Mouse (Mus musculus) forebrain, embryonic 10.5 days (tissue): ENCODE results near the gene Dtd1. TPM values are rescaled to one million over a fixed set of nuclear protein-coding genes. Genes with fewer than 3 reads are reported as not detected.

Source experiments
- DNase-seq: peaks from one replicate; pipeline ENCODE4 v3.0.0-alpha.2; 2017; ENCODE audit warnings: low spot score; ENCODE audit errors: extremely low spot score
- H3K27ac ChIP-seq: fragments of 300-500 bp; sonication (generic); 2 replicates; pipeline ENCODE4 v1.5.1; 2016; ENCODE audit warnings: mild to moderate bottlenecking
- H3K27me3 ChIP-seq: fragments of 300-500 bp; sonication (generic); 2 replicates; pipeline ENCODE4 v1.6.1; 2016; ENCODE audit warnings: mild to moderate bottlenecking; ENCODE audit not compliant: poor library complexity, severe bottlenecking
- H3K36me3 ChIP-seq: fragments of 300-500 bp; sonication (generic); replicated peaks from 2 replicates; pipeline ENCODE4 v1.6.1; 2016; ENCODE audit warnings: mild to moderate bottlenecking, moderate library complexity
- H3K4me1 ChIP-seq: fragments of 300-500 bp; sonication (generic); 2 replicates; pipeline ENCODE4 v1.6.1; 2016
- H3K4me3 ChIP-seq: fragments of 300-500 bp; sonication (generic); 2 replicates; pipeline ENCODE4 v1.5.1; 2016; ENCODE audit warnings: mild to moderate bottlenecking, moderate library complexity
- H3K9me3 ChIP-seq: fragments of 300-500 bp; sonication (generic); 2 replicates; pipeline ENCODE4 v1.6.1; 2016; ENCODE audit warnings: mild to moderate bottlenecking, moderate library complexity
- WGBS: fragments of 180-500 bp; shearing (Covaris S2); methylation state at CpG from one replicate; pipeline ENCODE4 v1.1.7; 2016; 5-methylcytosine and 5-hydroxymethylcytosine counted together
- polyA plus RNA-seq: library from polyadenylated mRNA; unstranded; fragments of >200 nt; fragmentation: Nextera tagmentation; extraction: Ambion mirVana; gene quantifications from 2 replicates; pipeline ENCODE4 v1.2.1, GENCODE M21; 2016

Gene Dtd1
- polyA plus RNA-seq, 1 experiment from 2014 or later = 37.7 TPM

DNA sequence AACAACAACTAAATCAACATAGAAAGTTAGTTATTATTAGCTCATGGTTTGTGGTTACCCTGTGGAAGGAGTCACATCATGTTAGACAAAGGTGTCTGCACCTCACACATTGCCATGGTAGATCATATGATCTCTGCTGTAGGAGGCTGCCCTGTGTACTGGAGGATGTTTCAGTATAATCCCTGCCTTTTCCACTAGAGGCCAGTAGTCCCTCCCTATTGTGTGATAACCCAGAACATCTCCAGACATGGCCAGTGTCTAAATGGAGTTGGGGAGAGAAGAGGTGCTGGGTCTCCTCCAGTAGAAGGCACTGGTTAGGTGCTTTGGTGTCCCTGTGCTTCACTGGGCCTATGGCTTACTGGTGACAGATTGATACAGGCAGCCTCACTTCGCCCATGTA is 125.0 kb downstream of the Dtd1 start:
- H3K27ac ChIP-seq = no peak overlapping the region
- no peaks in the 10 kb centered on the region for H3K9me3 ChIP-seq
- DNase-seq = no peak
- no peak overlapping the region for H3K4me3 ChIP-seq
- no peaks in the 10 kb centered on the region for H3K27me3 ChIP-seq
- H3K4me1 ChIP-seq = peaks cover 10% of the 10 kb centered on the region
- 85% methylated on average over 1 of the region's 1 CpGs for WGBS
- no peaks in the 10 kb centered on the region for H3K36me3 ChIP-seq

DNA sequence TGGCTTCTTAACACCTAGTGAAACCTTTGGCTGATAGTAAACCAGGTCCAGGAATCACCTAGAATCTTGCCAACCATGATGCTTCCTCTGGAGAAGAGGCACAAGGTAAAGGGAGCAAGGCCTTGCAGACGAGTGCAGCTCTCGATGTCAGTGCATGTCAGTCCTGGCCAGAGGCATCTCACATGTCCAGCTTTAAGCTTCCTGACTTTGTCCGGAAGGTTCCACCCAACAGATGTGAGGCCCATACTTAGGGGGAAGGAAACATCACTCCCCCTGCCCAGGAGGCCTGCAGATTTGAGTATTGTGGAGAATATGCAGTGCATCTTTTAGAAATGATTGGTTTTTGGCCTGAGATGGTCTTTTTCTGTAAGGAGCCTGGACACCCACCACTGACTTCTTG is 127.4 kb downstream of the Dtd1 start:
- Histone ChIP-seq H3K27ac (no peak overlapping the region), H3K4me3 (no peak overlapping the region), H3K4me1 (no peaks in the 10 kb centered on the region), H3K36me3 (no peaks in the 10 kb centered on the region), H3K27me3 (no peaks in the 10 kb centered on the region), H3K9me3 (no peaks in the 10 kb centered on the region)
- WGBS = 91% methylated on average over 3 of the region's 3 CpGs
- DNase-seq = no peak

DNA sequence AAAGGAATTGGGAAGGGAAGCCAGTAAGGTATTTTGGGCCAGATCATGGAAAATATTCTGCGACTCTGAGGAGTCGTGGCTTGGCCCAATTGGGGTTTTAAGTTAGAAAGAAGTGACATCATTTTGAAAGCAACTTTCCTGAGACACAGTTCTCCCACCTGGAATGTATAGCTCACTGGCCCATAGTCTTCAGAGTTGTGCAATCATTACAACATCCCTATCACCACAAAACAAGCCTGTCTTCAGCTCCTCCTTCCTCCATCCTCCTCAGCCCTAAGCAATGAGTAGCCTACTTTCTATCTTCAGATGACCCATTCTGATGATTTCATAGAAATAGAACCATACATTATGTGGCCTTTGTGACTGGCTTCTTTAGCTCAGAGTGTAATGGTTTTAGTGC is 130.1 kb downstream of the Dtd1 start:
- H3K9me3 ChIP-seq = no peaks in the 10 kb centered on the region
- 87% methylated on average over 2 of the region's 2 CpGs for WGBS

DNA sequence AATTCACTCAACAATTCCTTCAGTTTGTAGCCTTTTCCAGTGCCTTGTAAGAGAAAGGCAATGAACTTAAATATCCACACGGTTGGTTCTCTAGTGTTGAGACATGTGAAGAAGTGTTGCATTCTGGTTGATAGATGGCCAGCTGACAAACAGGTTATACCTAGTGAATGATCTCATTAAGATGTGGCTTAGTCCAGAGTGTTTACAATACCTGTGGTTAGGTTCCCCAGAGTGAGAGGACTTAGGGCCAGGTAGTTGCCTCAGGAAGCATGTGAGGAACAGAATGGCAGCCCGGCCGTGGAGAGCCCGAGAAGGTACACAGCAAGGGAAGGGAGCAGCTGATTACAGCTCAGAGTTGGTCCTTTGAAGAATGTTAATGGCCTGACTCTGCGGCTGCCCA is 138.5 kb downstream of the Dtd1 start:
- no peaks in the 10 kb centered on the region for H3K4me1 ChIP-seq
- H3K9me3 ChIP-seq = no peaks in the 10 kb centered on the region
- H3K27ac ChIP-seq = no peak overlapping the region
- no peak overlapping the region for H3K4me3 ChIP-seq
- no peak for DNase-seq
- H3K36me3 ChIP-seq = no peaks in the 10 kb centered on the region
- no peaks in the 10 kb centered on the region for H3K27me3 ChIP-seq
- 92% methylated on average over 5 of the region's 5 CpGs for WGBS

More for the DNA sequence above, 130.1 kb downstream of the Dtd1 start:
- Histone ChIP-seq H3K27ac (no peak overlapping the region), H3K36me3 (no peaks in the 10 kb centered on the region), H3K4me3 (no peak overlapping the region), H3K27me3 (no peaks in the 10 kb centered on the region), H3K4me1 (no peaks in the 10 kb centered on the region)
- DNase-seq = no peak

DNA sequence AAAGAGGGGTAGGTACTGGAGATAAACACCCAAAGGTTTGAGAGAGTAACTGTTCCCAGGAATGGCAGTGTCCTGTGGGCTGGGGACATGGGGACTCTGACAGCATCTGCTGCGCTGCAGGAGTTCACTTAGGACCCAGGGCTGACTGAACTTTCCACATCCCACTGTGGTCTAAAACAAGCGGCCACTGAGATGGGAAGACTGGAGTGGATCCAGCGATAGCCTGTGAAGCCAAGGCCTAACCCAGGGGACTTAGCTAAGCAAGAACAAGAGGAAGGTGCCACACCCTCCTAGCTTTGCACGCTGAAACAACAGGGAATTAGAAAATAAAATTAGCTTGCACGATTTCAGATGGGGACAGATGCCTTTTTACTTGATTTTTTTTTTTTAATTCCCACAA is 138.9 kb downstream of the Dtd1 start:
- no peak for DNase-seq
- WGBS = 95% methylated on average over 5 of the region's 5 CpGs
- Histone ChIP-seq H3K9me3 (no peaks in the 10 kb centered on the region), H3K4me1 (no peaks in the 10 kb centered on the region), H3K36me3 (no peaks in the 10 kb centered on the region), H3K27ac (no peak overlapping the region), H3K4me3 (no peak overlapping the region), H3K27me3 (no peaks in the 10 kb centered on the region)

DNA sequence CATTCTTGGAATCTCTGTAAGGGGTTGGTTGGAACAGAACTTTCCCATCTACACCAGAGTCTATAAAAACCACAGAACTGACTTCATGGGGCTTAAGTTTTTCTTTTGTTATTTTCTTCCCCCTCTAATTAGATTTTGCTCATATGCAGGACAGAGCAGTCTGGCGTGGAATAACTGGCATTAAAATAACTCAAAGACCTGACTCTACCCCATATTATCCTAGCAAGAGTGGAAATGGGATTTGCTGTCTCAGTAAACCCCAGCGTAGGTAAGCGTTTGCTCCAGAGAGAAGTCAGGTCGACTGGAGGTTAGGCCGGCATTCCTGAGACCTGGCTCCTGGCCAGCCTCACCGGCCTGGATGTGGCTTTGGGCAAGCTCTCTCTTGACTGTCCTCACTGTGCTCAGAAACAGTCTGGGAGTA is 140.9 kb downstream of the Dtd1 start:
- 92% methylated on average over 6 of the region's 6 CpGs for WGBS
- Histone ChIP-seq H3K27ac (no peak overlapping the region), H3K27me3 (no peaks in the 10 kb centered on the region), H3K4me1 (no peaks in the 10 kb centered on the region), H3K4me3 (no peak overlapping the region), H3K36me3 (no peaks in the 10 kb centered on the region), H3K9me3 (no peaks in the 10 kb centered on the region)
- no peak for DNase-seq

DNA sequence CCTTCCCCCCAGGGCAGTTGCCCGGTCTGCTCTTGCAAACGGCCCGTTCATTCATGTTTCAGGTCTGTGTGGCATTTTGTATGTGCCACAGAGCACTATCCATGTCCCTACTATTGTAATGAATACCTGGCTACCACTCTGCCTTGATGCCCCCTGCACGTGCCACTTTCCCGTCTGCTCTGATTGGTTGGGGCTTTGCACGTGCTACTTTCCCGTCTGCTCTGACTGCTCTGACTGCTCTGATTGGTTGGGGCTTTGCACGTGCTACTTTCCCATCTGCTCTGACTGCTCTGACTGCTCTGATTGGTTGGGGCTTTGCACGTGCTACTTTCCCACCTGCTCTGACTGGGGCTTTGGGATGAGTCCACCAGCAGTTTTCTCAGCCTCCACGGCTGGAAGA is 142.3 kb downstream of the Dtd1 start:
- 90% methylated on average over 10 of the region's 10 CpGs for WGBS
- no peak for DNase-seq
- no peak overlapping the region for H3K27ac ChIP-seq
- H3K4me1 ChIP-seq = no peaks in the 10 kb centered on the region
- H3K4me3 ChIP-seq = no peak overlapping the region
- peaks cover under 1% of the 10 kb centered on the region; the same call in 1 of the 2 replicates for H3K36me3 ChIP-seq
- H3K27me3 ChIP-seq = no peaks in the 10 kb centered on the region
- no peaks in the 10 kb centered on the region for H3K9me3 ChIP-seq

DNA sequence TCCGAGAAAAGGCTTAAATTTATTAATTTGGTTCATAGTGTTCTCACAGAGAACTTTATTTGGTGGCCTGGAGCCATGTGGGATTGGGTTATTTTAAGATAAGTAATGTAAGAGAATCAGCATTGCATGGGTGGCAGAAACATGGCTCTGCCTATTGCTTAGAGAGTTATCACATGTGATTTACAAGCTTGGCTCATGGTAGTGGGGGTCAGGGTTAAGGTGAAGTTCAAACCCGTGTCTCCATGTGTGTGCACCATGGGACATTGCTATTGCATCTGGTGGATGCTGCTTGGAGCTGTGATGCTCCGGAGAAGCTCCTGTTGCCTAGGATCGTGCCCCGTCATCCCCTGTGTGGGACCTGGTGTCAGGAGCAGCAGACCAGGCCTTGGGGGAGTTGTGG is 143.6 kb downstream of the Dtd1 start:
- Histone ChIP-seq H3K4me1 (no peaks in the 10 kb centered on the region), H3K9me3 (no peaks in the 10 kb centered on the region), H3K36me3 (peaks cover 4% of the 10 kb centered on the region; the same call in 1 of the 2 replicates), H3K27ac (no peak overlapping the region), H3K27me3 (no peaks in the 10 kb centered on the region), H3K4me3 (no peak overlapping the region)
- 88% methylated on average over 5 of the region's 5 CpGs for WGBS
- DNase-seq = no peak

DNA sequence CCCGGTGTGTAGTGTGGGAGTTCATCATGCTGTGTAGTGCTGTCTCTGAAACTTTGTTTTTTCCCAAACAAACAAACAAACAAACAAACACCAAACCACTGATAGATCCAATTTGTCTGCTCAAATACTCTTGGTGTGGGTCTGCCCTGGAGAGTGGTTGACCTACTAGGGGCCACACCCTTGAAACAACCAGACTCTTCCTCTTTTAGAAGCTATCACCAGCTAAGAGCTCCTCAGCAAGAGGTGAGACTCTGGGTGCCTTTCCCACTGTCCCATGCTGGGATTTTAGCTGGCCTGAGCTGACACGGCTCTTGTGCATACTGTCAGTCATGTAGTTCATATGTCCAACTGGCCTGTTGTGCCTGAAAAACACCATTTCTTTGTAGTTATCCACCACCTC is 145.6 kb downstream of the Dtd1 start:
- 89% methylated on average over 2 of the region's 2 CpGs for WGBS
- Histone ChIP-seq H3K4me3 (no peak overlapping the region), H3K27me3 (no peaks in the 10 kb centered on the region), H3K27ac (no peak overlapping the region), H3K36me3 (peaks cover 4% of the 10 kb centered on the region; the same call in 1 of the 2 replicates), H3K9me3 (no peaks in the 10 kb centered on the region), H3K4me1 (no peaks in the 10 kb centered on the region)
- DNase-seq = no peak

DNA sequence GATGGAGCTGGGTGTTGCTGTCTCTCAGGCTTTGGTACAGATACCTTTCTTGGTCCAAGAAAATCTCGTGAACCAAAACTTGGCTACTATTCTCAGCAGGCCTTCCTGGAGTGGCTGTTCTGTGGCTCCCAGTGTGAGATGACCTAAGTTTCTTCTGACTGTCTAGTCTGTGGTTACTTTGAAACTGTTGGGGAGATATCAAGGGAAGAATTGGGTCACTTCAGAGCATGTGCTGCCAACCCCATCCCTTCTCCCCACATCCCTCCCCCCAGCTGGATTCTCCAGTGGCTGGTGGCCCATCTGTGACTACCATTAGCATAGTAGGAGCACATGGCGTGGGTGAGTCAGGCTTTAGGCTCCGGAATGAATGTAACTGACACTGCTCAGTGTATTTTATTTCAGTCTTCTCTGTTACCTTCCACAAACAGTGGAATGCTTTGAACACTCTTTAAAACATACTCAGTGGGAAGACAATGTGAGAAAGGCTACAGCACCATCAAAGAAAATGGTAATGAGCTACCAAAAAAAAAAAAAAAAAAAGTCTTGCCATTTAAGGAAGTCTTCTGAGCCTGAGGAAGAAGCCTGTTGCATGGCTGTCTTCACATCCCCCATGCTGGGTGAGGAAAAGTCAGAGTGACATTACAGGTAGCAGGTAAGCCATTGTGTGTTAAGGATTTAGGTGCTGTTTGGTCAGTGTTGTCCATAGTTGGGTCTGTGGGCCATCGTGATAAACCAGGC is 146.5 kb downstream of the Dtd1 start:
- 80% methylated on average over 4 of the region's 4 CpGs for WGBS
- DNase-seq = no peak
- H3K4me1 ChIP-seq = no peaks in the 10 kb centered on the region
- no peaks in the 10 kb centered on the region for H3K27me3 ChIP-seq
- H3K4me3 ChIP-seq = no peak overlapping the region
- peaks cover 4% of the 10 kb centered on the region; the same call in 1 of the 2 replicates for H3K36me3 ChIP-seq
- no peaks in the 10 kb centered on the region for H3K9me3 ChIP-seq
- H3K27ac ChIP-seq = no peak overlapping the region

DNA sequence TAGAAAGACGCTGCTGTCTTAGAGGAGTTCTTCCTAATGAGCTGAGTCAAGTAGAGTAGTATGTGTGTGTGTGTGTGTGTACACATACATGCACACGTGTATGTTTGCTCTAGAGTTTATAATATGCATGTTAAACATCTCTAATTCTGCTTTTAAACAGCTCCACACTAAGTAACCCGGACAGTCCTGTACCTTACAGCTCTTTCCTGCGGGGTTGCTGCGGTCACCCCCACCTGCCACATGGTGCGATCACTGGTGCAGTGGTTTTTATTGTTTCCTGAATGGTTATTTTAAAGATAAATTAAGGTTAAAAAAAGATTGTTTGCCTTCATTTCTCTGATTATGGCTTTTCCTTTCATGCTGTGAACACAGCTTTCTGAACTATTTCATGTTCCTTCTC is 153.9 kb downstream of the Dtd1 start:
- no peaks in the 10 kb centered on the region for H3K36me3 ChIP-seq
- 90% methylated on average over 6 of the region's 6 CpGs for WGBS
- no peak for DNase-seq

DNA sequence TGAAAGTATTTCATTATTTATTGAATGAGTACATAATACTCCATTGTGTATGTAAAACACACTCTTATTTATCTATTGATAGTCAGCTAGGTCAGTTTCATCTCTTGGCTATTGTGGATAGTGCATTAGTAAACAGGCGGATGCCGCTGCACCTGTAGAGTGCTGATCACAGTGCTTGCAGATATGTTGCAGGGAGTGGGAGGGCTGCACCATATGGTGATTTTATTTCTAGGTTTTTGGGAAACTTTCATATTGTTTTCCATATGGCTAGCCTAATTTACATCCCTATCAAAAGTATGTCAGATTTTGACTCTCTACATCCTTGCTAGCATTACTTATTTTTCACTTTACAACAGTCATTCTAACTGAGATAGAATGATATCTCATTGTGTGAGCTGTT is 155.3 kb downstream of the Dtd1 start:
- H3K4me3 ChIP-seq = no peak overlapping the region
- no peaks in the 10 kb centered on the region for H3K27me3 ChIP-seq
- no peak overlapping the region for H3K27ac ChIP-seq
- H3K4me1 ChIP-seq = peaks cover 9% of the 10 kb centered on the region; the same call in 1 of the 2 replicates
- no peak for DNase-seq
- no peaks in the 10 kb centered on the region for H3K9me3 ChIP-seq
- WGBS = 95% methylated on average over 2 of the region's 2 CpGs
- H3K36me3 ChIP-seq = no peaks in the 10 kb centered on the region

More for the DNA sequence above, 153.9 kb downstream of the Dtd1 start:
- Histone ChIP-seq H3K27me3 (no peaks in the 10 kb centered on the region), H3K4me1 (peaks cover 6% of the 10 kb centered on the region; the same call in 1 of the 2 replicates), H3K4me3 (no peak overlapping the region), H3K9me3 (no peaks in the 10 kb centered on the region), H3K27ac (no peak overlapping the region)

DNA sequence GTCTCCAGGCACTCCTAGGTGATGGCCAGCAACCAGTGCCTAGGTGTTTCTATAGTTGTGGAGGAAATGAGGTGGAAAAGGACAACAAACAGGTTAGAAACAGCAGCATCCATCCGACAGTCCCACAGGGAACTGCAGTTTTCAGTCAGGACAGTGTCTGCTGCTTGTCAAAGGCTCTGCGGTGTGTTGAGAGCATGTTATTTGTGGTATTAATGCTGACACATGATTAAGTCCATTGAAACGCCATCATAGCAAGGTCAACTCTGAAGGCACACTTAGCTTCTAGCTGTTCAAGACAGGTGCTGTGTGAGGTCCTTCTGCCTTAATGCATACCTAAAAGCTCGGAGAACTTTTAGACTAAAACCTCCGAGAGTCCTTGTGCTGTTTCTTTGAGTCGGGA is 161.0 kb downstream of the Dtd1 start:
- peaks cover 15% of the 10 kb centered on the region for H3K4me1 ChIP-seq

More for the DNA sequence above, 161.0 kb downstream of the Dtd1 start:
- no peak overlapping the region for H3K27ac ChIP-seq
- H3K9me3 ChIP-seq = no peaks in the 10 kb centered on the region
- no peaks in the 10 kb centered on the region for H3K36me3 ChIP-seq
- no peak for DNase-seq
- 95% methylated on average over 6 of the region's 6 CpGs for WGBS
- H3K4me3 ChIP-seq = no peak overlapping the region
- no peaks in the 10 kb centered on the region for H3K27me3 ChIP-seq
